Mouse (Mus musculus): ENCODE measurements at regions not wholly inside any gene's neighbourhood (a gene's known extent, or its start where the extent isn't known, plus 50 kb on each side); places are given as distances from the start of the nearest gene placed in this dataset.

DNA sequence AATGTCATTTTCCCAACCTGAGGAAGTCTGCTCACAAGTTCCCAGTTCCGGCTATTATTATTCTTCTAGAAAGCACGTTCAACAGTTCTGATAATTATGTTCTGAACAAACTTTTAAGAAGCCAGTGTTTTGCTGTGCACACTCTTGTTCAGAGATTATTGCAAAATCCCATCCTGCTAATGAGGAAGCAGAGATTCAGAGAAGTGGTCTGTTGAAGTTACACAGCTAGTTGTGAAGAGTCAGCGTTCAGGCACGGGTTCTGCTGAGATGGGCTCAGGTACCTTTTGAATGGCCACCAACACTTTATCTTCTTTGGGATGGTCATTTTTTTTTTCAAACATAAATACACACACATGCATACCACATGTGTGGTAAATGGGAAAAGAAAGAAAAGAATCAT, 250.3 kb downstream of the Gm826 start:
- TF ChIP-seq ELF1 (IDR thresholded peaks at IDR 0.05; ENCODE audit: low read depth, low read length) (no peak), CTCF (conservative IDR thresholded peaks at IDR 0.05 in 1 of 2, IDR thresholded peaks at IDR 0.05 in 1 of 2; ENCODE audit: low read depth in 2 of 2, low read length in 2 of 2) (no peak), JUN (IDR thresholded peaks at IDR 0.05; ENCODE audit: insufficient read depth, low read depth, low read length) (no peak), TCF12 (IDR thresholded peaks at IDR 0.05; ENCODE audit: low read depth, low read length) (no peak), POLR2A (IDR thresholded peaks at IDR 0.05; ENCODE audit: low read depth, low read length) (no peak), MXI1 (IDR thresholded peaks at IDR 0.05; ENCODE audit: low read depth, low read length) (no peak), CHD2 (IDR thresholded peaks at IDR 0.05; ENCODE audit: low read length) (no peak), SIN3A (IDR thresholded peaks at IDR 0.05; ENCODE audit: low read length) (no peak), ZNF384 (IDR thresholded peaks at IDR 0.05; ENCODE audit: low read depth, low read length) (no peak)
